Mouse (Mus musculus): ENCODE data around the gene Plekhg3.

DNA sequence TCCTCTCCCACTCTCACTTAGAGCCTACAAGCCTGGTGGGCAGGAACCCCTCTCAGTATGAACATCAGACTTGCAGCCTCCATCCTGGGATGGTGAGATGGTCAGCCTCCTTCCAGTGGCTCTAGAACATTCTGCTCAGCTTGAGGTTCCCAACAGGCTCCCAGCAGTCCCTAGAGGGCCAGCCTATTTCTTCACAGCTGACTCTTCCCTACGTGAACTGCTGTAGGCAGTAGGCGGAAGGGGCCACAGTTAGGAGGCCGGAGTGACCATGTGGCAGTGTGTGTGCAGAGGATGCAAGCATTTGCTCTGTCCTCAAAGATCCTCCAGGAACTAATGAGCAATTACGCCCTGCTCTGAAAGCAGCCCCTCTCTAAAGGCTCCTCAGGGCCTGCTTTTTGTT, 87.5 kb downstream of the Plekhg3 start:
- TF ChIP-seq CTCF (IDR thresholded peaks at IDR 0.05; ENCODE audit: low read depth, low read length) = no peak
- no peak for TF ChIP-seq POLR2A (IDR thresholded peaks at IDR 0.05; ENCODE audit: extremely low read depth, insufficient read depth, low read length)

Data from liver, adult 2 months (tissue).